7 mouse cellular contexts compared by ENCODE assay signal in genomic region chr10:91172329-91173100, GRCm38 (mm10). TPM values are rescaled to one million over a fixed set of nuclear protein-coding genes. Genes with fewer than 3 reads are reported as not detected.
DNase-seq lines count a peak whose midpoint lies in the region; ATAC-seq and TF ChIP-seq lines count a peak whose summit lies in the region.

No protein-coding gene starts in this region.

- no peak for DNase-seq in limb, embryonic 14.5 days (ENCODE audit: low spot score)
- no peak for DNase-seq in left cerebral cortex, adult 11 months (ENCODE audit: low spot score)
- DNase-seq in embryo, embryonic 10 days (ENCODE audit: low spot score), result no peak

- TF ChIP-seq POLR2A in limb, embryonic 14.5 days (IDR thresholded peaks at IDR 0.05; ENCODE audit: borderline replicate concordance, extremely low read depth, insufficient read depth, insufficient read length), result no peak

- H3K36me3 ChIP-seq in megakaryocyte, embryonic 14.5 days (replicated peaks; ENCODE audit: low read length), result no peaks in the 10 kb centered on the region
- no peaks in the 10 kb centered on the region for H3K36me3 ChIP-seq in forebrain, embryonic 13.5 days (ENCODE audit: poor library complexity, severe bottlenecking)
- H3K36me3 ChIP-seq in limb, embryonic 14.5 days (ENCODE audit: control insufficient read depth, insufficient read depth, low read length), result no peaks in the 10 kb centered on the region
- H3K36me3 ChIP-seq in stomach, embryonic 16.5 days (ENCODE audit: control insufficient read depth, insufficient read depth, low read length), result no peaks in the 10 kb centered on the region

- H3K27ac ChIP-seq in forebrain, embryonic 13.5 days, result peak overlapping the region; percentile 100
- H3K27ac ChIP-seq in limb, embryonic 14.5 days (replicated peaks; ENCODE audit: low read depth, low read length), result peak overlapping the region; percentile 100
- peak overlapping the region; percentile 100 for H3K27ac ChIP-seq in stomach, embryonic 16.5 days (ENCODE audit: low read length)

- H3K27me3 ChIP-seq in megakaryocyte, embryonic 14.5 days (replicated peaks), result no peaks in the 10 kb centered on the region
- H3K27me3 ChIP-seq in forebrain, embryonic 13.5 days, result no peaks in the 10 kb centered on the region
- H3K27me3 ChIP-seq in limb, embryonic 14.5 days (ENCODE audit: control insufficient read depth, insufficient read depth, low read length), result no peaks in the 10 kb centered on the region
- H3K27me3 ChIP-seq in stomach, embryonic 16.5 days (ENCODE audit: control insufficient read depth, insufficient read depth, low read length), result no peaks in the 10 kb centered on the region

- ATAC-seq in megakaryocyte, adult 5-6 weeks (ENCODE audit: poor library complexity, severe bottlenecking), result no peak
- ATAC-seq in forebrain, embryonic 13.5 days, result no peak
- ATAC-seq in limb, embryonic 14.5 days (ENCODE audit: low FRiP score, low read depth), result no peak
- no peak for ATAC-seq in stomach, embryonic 16.5 days (ENCODE audit: insufficient read depth, low FRiP score)

- WGBS in forebrain, embryonic 13.5 days, result 89% methylated on average over 14 of the region's 14 CpGs
- WGBS in limb, embryonic 14.5 days, result 75% methylated on average over 14 of the region's 14 CpGs
- 77% methylated on average over 14 of the region's 14 CpGs for WGBS in stomach, embryonic 16.5 days

- H3K9ac ChIP-seq in forebrain, embryonic 13.5 days, result peak overlapping the region; percentile 99
- H3K9ac ChIP-seq in limb, embryonic 14.5 days (ENCODE audit: low read depth, low read length, severe bottlenecking), result peak overlapping the region; percentile 100
- H3K9ac ChIP-seq in stomach, embryonic 16.5 days (ENCODE audit: low read length), result peak overlapping the region; percentile 100

- peak overlapping the region; percentile 99 for H3K4me3 ChIP-seq in megakaryocyte, embryonic 14.5 days (replicated peaks)
- H3K4me3 ChIP-seq in forebrain, embryonic 13.5 days, result peak overlapping the region; percentile 95
- H3K4me3 ChIP-seq in limb, embryonic 14.5 days (replicated peaks; ENCODE audit: low read length), result peak overlapping the region; percentile 97
- peak overlapping the region; percentile 91 for H3K4me3 ChIP-seq in stomach, embryonic 16.5 days (replicated peaks; ENCODE audit: low read length)

- H3K4me2 ChIP-seq in forebrain, embryonic 13.5 days, result peak overlapping the region; percentile 76
- H3K4me2 ChIP-seq in limb, embryonic 14.5 days (replicated peaks; ENCODE audit: low read depth, low read length, severe bottlenecking), result peak overlapping the region; percentile 59
- peak overlapping the region; percentile 65 for H3K4me2 ChIP-seq in stomach, embryonic 16.5 days (ENCODE audit: low read depth, low read length)

- H3K4me1 ChIP-seq in megakaryocyte, embryonic 14.5 days, result peaks cover 38% of the 10 kb centered on the region
- H3K4me1 ChIP-seq in forebrain, embryonic 13.5 days, result peaks cover 21% of the 10 kb centered on the region
- H3K4me1 ChIP-seq in limb, embryonic 14.5 days (ENCODE audit: control insufficient read depth, insufficient read depth, low read length), result peaks cover 16% of the 10 kb centered on the region
- peaks cover 14% of the 10 kb centered on the region for H3K4me1 ChIP-seq in stomach, embryonic 16.5 days (ENCODE audit: control insufficient read depth, insufficient read depth, low read length)

- no peaks in the 10 kb centered on the region for H3K9me3 ChIP-seq in megakaryocyte, embryonic 14.5 days
- no peaks in the 10 kb centered on the region for H3K9me3 ChIP-seq in forebrain, embryonic 13.5 days (replicated peaks)
- H3K9me3 ChIP-seq in limb, embryonic 14.5 days (ENCODE audit: control insufficient read depth, low read length), result no peaks in the 10 kb centered on the region
- H3K9me3 ChIP-seq in stomach, embryonic 16.5 days (replicated peaks; ENCODE audit: control insufficient read depth, low read length), result no peaks in the 10 kb centered on the region

RNA-seq across cellular contexts. Expression of gene Tmpo, which starts 8.6 kb away (rescaled TPM):
- 25.4 and 51.4 TPM in 2 replicates for polyA plus RNA-seq in megakaryocyte, embryonic 14.5 days (2012; ENCODE audit: insufficient read depth, low replicate concordance)
- total RNA-seq in megakaryocyte, adult 5-6 weeks (2015), result 559 and 619 TPM in 2 replicates
- total RNA-seq in megakaryocyte, adult 5-6 weeks (2017), result 895 and 963 TPM in 2 replicates
- 250 and 265 TPM in 2 replicates for polyA plus RNA-seq in forebrain, embryonic 13.5 days (2015; fragmentation: Nextera tagmentation; extraction: Ambion mirVana)
- 285 and 340 TPM in 2 replicates for polyA plus RNA-seq in limb, embryonic 14.5 days (2012; rRNA removed)
- 239 and 276 TPM in 2 replicates for polyA plus RNA-seq in limb, embryonic 14.5 days (2014; fragmentation: Nextera tagmentation; extraction: Ambion mirVana)
- 109 and 132 TPM in 2 replicates for polyA plus RNA-seq in stomach, embryonic 16.5 days (2015; fragmentation: Nextera tagmentation; extraction: Ambion mirVana)

RNA-seq across cellular contexts. Expression of gene Slc25a3, which starts 48.7 kb away (rescaled TPM):
- polyA plus RNA-seq in megakaryocyte, embryonic 14.5 days (2012; ENCODE audit: insufficient read depth, low replicate concordance), result 253 and 281 TPM in 2 replicates
- total RNA-seq in megakaryocyte, adult 5-6 weeks (2015), result 402 and 461 TPM in 2 replicates
- total RNA-seq in megakaryocyte, adult 5-6 weeks (2017), result 143 and 163 TPM in 2 replicates
- polyA plus RNA-seq in forebrain, embryonic 13.5 days (2015; fragmentation: Nextera tagmentation; extraction: Ambion mirVana), result 439 and 465 TPM in 2 replicates
- 420 and 469 TPM in 2 replicates for polyA plus RNA-seq in limb, embryonic 14.5 days (2012; rRNA removed)
- 458 and 481 TPM in 2 replicates for polyA plus RNA-seq in limb, embryonic 14.5 days (2014; fragmentation: Nextera tagmentation; extraction: Ambion mirVana)
- 483 and 485 TPM in 2 replicates for polyA plus RNA-seq in stomach, embryonic 16.5 days (2015; fragmentation: Nextera tagmentation; extraction: Ambion mirVana)
